Mouse (Mus musculus): ENCODE results near the gene Polr3h. TPM values are rescaled to one million over a fixed set of nuclear protein-coding genes. Genes with fewer than 3 reads are reported as not detected.
A peak's percentile ranks its signal among the peaks of the same experiment; 100 is the strongest.

Gene Polr3h
- polyA plus RNA-seq, 1 experiment, result 247 TPM

DNA sequence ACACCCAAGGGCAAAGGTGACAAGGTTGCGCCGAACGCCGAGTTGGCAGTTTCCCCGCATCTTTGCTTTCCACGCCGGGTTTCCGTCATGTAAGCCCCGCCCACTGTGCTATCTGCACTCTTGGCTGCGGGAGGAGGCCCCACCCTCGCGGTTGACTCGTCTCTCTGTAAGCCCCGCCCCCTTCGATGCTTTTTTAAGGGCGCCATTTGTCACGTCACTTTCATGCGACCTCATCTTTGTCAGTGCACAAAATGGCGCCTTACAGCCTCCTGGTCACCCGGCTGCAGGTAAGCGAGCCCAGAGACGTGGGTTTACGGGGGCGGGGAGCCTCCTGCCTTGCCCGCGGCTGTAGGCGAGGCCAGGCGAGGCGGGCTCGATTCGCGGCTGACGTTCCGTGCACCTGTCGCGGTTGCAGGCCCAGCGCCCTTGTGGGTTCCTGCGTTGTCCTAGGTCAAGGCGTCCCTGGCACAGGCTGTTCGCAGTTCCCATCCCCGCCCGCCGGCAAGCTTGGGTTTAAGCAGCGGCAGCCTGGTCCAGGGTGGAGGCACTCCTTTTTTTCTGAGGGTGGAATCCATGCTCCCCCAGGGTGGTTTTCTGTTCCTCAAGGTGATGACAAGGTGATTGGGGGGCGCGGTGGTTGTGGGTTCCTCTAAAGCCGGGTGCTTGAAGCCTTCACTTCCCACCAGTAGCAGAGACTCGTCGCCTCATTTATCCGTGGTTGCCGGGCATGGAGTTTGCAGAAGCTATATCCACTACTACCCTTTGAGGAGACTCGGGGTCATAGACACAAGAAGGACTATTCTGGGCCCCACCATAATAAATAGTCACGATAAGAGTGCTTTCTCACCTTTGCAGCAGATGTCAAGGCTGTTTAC lies 53.5 kb downstream of the Polr3h start, which contains the start of gene Aco2:
Aco2 (plus strand) TSS at position 48 of the 875 bp plus-strand sequence.
- Histone ChIP-seq H3K27me3 (ENCODE audit: control insufficient read depth, insufficient read depth, insufficient read length) (no peaks in the 10 kb centered on the region), H3K79me2 (ENCODE audit: control insufficient read depth, insufficient read depth) (peaks cover 91% of the 10 kb centered on the region), H3K36me3 (ENCODE audit: control insufficient read depth, insufficient read depth) (peaks cover 33% of the 10 kb centered on the region), H3K4me3 (peak within 1 kb of the TSS; percentile 88), H3K4me2 (ENCODE audit: low read depth) (peak within 1 kb of the TSS; percentile 99), H3ac (ENCODE audit: control insufficient read depth, insufficient read length) (peak within 1 kb of the TSS; percentile 69)
- TF ChIP-seq TCF3 (IDR thresholded peaks at IDR 0.05; ENCODE audit: insufficient read length, low read depth), result no peak
- TF ChIP-seq MAX (IDR thresholded peaks at IDR 0.05; ENCODE audit: low read depth), result no peak
- no peak for TF ChIP-seq REST (IDR thresholded peaks at IDR 0.05; ENCODE audit: insufficient read depth, insufficient read length)
- TF ChIP-seq MYOG (IDR thresholded peaks at IDR 0.05; ENCODE audit: control insufficient read depth in 1 of 3, insufficient read depth in 1 of 3, insufficient read length in 2 of 3, low read depth in 2 of 3), result peak in 2 of 3 experiments; percentile 51 to 62
- no peak for TF ChIP-seq TCF12 (IDR thresholded peaks at IDR 0.05; ENCODE audit: insufficient read depth, poor library complexity, severe bottlenecking)
- no peak for TF ChIP-seq CEBPB (IDR thresholded peaks at IDR 0.05; ENCODE audit: insufficient read depth, poor library complexity, severe bottlenecking)
- peak; percentile 84 for TF ChIP-seq POLR2AphosphoS2 (IDR thresholded peaks at IDR 0.05; ENCODE audit: insufficient read length, low read depth)
- peak; percentile 87 for TF ChIP-seq POLR2A (IDR thresholded peaks at IDR 0.05; ENCODE audit: insufficient read length, low read depth)
- TF ChIP-seq USF1 (IDR thresholded peaks at IDR 0.05; ENCODE audit: low read depth), result no peak
- TF ChIP-seq MYOD1 (IDR thresholded peaks at IDR 0.05; ENCODE audit: control insufficient read depth in 1 of 3, insufficient read length in 2 of 3, low read depth in 2 of 3), result peak in 2 of 3 experiments; percentile 38 to 81
- no peak for TF ChIP-seq E2F4 (IDR thresholded peaks at IDR 0.05; ENCODE audit: insufficient read depth)
- TF ChIP-seq SRF (IDR thresholded peaks at IDR 0.05; ENCODE audit: control insufficient read depth, insufficient read length, low read depth), result peak; percentile 83

DNA sequence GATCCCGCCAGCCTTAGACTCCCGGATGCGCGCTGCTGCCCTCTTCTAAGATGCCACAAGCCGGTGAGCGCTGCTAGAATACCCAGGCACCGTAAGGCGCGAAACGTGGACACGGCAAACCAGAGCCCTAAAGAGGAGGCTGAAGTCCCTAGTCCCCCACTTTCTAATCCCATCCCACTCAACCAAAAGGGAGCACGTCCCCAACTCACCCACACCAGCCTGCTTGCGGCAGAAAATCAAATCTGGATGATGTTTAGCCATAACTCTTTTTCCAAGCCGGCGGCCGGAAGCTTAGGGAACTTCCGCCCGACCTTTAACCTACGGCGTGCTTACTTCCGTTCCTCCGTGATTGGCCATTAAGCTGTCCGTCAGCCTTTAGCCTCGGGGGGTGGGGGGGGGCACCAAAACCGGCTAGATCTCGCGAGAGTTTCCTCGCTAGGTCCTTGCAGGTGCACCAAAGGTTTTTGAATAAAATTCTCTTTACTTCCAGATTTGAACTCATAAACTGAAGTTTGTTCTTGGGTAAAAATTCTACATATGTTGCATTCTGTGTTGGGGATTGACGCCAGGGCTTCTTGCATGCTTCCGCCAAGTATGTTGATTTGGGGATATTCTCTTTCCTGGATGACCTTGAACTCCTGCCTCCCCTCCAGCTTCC lies 54.3 kb downstream of the Polr3h start, which contains the start of gene Phf5a:
Phf5a (minus strand) TSS at position 308 of the 658 bp plus-strand sequence.
- peak within 1 kb of the TSS; percentile 88 for H3K4me3 ChIP-seq
- H3K79me2 ChIP-seq (ENCODE audit: control insufficient read depth, insufficient read depth), result peaks cover 87% of the 10 kb centered on the region
- peak within 1 kb of the TSS; percentile 99 for H3K4me2 ChIP-seq (ENCODE audit: low read depth)
- TF ChIP-seq E2F4 (IDR thresholded peaks at IDR 0.05; ENCODE audit: insufficient read depth), result no peak
- no peak for TF ChIP-seq MAX (IDR thresholded peaks at IDR 0.05; ENCODE audit: low read depth)
- TF ChIP-seq TCF3 (IDR thresholded peaks at IDR 0.05; ENCODE audit: insufficient read length, low read depth), result no peak
- TF ChIP-seq MYOG (IDR thresholded peaks at IDR 0.05; ENCODE audit: control insufficient read depth in 1 of 3, insufficient read depth in 1 of 3, insufficient read length in 2 of 3, low read depth in 2 of 3), result no peak
- no peak for TF ChIP-seq POLR2AphosphoS2 (IDR thresholded peaks at IDR 0.05; ENCODE audit: insufficient read length, low read depth)
- TF ChIP-seq CEBPB (IDR thresholded peaks at IDR 0.05; ENCODE audit: insufficient read depth, poor library complexity, severe bottlenecking), result no peak
- no peak for TF ChIP-seq MYOD1 (IDR thresholded peaks at IDR 0.05; ENCODE audit: control insufficient read depth in 1 of 3, insufficient read length in 2 of 3, low read depth in 2 of 3)
- TF ChIP-seq USF1 (IDR thresholded peaks at IDR 0.05; ENCODE audit: low read depth), result no peak
- TF ChIP-seq SRF (IDR thresholded peaks at IDR 0.05; ENCODE audit: control insufficient read depth, insufficient read length, low read depth), result no peak
- TF ChIP-seq REST (IDR thresholded peaks at IDR 0.05; ENCODE audit: insufficient read depth, insufficient read length), result no peak
- no peak for TF ChIP-seq TCF12 (IDR thresholded peaks at IDR 0.05; ENCODE audit: insufficient read depth, poor library complexity, severe bottlenecking)
- TF ChIP-seq POLR2A (IDR thresholded peaks at IDR 0.05; ENCODE audit: insufficient read length, low read depth), result no peak
- H3K36me3 ChIP-seq (ENCODE audit: control insufficient read depth, insufficient read depth), result peaks cover 40% of the 10 kb centered on the region
- H3K27me3 ChIP-seq (ENCODE audit: control insufficient read depth, insufficient read depth, insufficient read length), result no peaks in the 10 kb centered on the region
- H3ac ChIP-seq (ENCODE audit: control insufficient read depth, insufficient read length), result peak within 1 kb of the TSS; percentile 69

DNA sequence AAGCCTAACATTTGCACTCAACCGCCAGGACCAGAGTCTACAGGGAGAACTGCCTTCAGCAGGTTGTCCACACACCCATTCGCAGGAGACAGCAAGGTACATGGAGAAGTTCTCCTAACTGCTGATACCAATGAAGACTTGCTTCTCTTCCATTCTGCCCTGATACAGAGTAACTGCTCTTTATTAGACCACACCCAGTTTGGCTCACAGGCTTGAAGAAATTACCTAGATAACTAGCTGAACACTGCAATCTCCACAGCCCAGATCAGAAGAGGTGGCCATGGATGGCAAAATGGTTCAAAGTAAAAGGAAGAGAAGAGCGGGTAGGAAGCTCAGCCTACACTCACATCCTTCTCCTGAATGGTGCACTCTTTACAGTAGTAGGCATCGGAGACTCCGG lies 56.1 kb downstream of the Polr3h start:
- Histone ChIP-seq H3K79me2 (ENCODE audit: control insufficient read depth, insufficient read depth) (peaks cover 71% of the 10 kb centered on the region), H3K4me2 (ENCODE audit: low read depth) (no peak overlapping the region), H3K36me3 (ENCODE audit: control insufficient read depth, insufficient read depth) (peaks cover 58% of the 10 kb centered on the region), H3K4me3 (no peak overlapping the region), H3ac (ENCODE audit: control insufficient read depth, insufficient read length) (no peak overlapping the region), H3K27me3 (ENCODE audit: control insufficient read depth, insufficient read depth, insufficient read length) (no peaks in the 10 kb centered on the region)
- TF ChIP-seq E2F4 (IDR thresholded peaks at IDR 0.05; ENCODE audit: insufficient read depth), result no peak
- no peak for TF ChIP-seq MYOG (IDR thresholded peaks at IDR 0.05; ENCODE audit: control insufficient read depth in 1 of 3, insufficient read depth in 1 of 3, insufficient read length in 2 of 3, low read depth in 2 of 3)
- no peak for TF ChIP-seq TCF12 (IDR thresholded peaks at IDR 0.05; ENCODE audit: insufficient read depth, poor library complexity, severe bottlenecking)
- no peak for TF ChIP-seq USF1 (IDR thresholded peaks at IDR 0.05; ENCODE audit: low read depth)
- TF ChIP-seq REST (IDR thresholded peaks at IDR 0.05; ENCODE audit: insufficient read depth, insufficient read length), result no peak
- no peak for TF ChIP-seq POLR2AphosphoS2 (IDR thresholded peaks at IDR 0.05; ENCODE audit: insufficient read length, low read depth)
- TF ChIP-seq CEBPB (IDR thresholded peaks at IDR 0.05; ENCODE audit: insufficient read depth, poor library complexity, severe bottlenecking), result no peak
- no peak for TF ChIP-seq MAX (IDR thresholded peaks at IDR 0.05; ENCODE audit: low read depth)
- no peak for TF ChIP-seq POLR2A (IDR thresholded peaks at IDR 0.05; ENCODE audit: insufficient read length, low read depth)
- TF ChIP-seq SRF (IDR thresholded peaks at IDR 0.05; ENCODE audit: control insufficient read depth, insufficient read length, low read depth), result no peak
- TF ChIP-seq MYOD1 (IDR thresholded peaks at IDR 0.05; ENCODE audit: control insufficient read depth in 1 of 3, insufficient read length in 2 of 3, low read depth in 2 of 3), result no peak
- no peak for TF ChIP-seq TCF3 (IDR thresholded peaks at IDR 0.05; ENCODE audit: insufficient read length, low read depth)

DNA sequence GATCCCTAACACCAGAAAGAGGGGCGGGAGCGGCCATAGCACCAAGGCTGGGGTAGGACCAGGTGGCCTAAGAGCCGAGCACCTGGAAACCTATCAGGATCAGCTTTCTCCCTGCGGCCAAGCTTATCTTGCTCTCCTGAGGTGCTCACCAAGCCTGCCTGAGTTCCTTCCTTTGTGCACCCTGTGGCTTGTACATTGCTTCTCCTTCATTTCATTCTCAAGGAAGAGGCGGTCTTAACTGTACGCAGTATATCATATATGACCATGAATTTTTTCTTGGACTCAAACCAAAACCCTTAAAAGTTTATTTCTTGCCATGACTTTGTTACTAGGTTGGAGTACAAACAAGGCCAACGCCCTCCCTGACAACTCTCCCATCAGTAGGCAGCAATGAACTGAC lies 61.8 kb downstream of the Polr3h start:
- no peak overlapping the region for H3K4me3 ChIP-seq
- no peaks in the 10 kb centered on the region for H3K27me3 ChIP-seq (ENCODE audit: control insufficient read depth, insufficient read depth, insufficient read length)
- peaks cover 52% of the 10 kb centered on the region for H3K36me3 ChIP-seq (ENCODE audit: control insufficient read depth, insufficient read depth)
- H3K79me2 ChIP-seq (ENCODE audit: control insufficient read depth, insufficient read depth), result peaks cover 14% of the 10 kb centered on the region
- H3ac ChIP-seq (ENCODE audit: control insufficient read depth, insufficient read length), result no peak overlapping the region
- H3K4me2 ChIP-seq (ENCODE audit: low read depth), result no peak overlapping the region
- TF ChIP-seq MYOG (IDR thresholded peaks at IDR 0.05; ENCODE audit: control insufficient read depth in 1 of 3, insufficient read depth in 1 of 3, insufficient read length in 2 of 3, low read depth in 2 of 3) (no peak), TCF3 (IDR thresholded peaks at IDR 0.05; ENCODE audit: insufficient read length, low read depth) (no peak)

All from myocyte (in vitro differentiated cells).